Mouse (Mus musculus) heart, embryonic 10.5 days (tissue): Measurements from ENCODE around the gene Ube2l6. TPM values are rescaled to one million over a fixed set of nuclear protein-coding genes. Genes with fewer than 3 reads are reported as not detected.
A peak's percentile ranks its signal among the peaks of the same experiment; 100 is the strongest.
"Not testable (repeated sequence)": the region's sequence is repeated elsewhere in the genome, so short reads cannot be mapped to it uniquely, and the experiment has no call there.

Source experiments
- DNase-seq: peaks from one replicate; pipeline ENCODE4 v3.0.0-alpha.2; 2017; ENCODE audit warnings: low spot score
- H3K27ac ChIP-seq: fragments of 300-500 bp; sonication (generic); 2 replicates; pipeline ENCODE4 v1.5.1; 2016; ENCODE audit warnings: mild to moderate bottlenecking
- H3K27me3 ChIP-seq: fragments of 300-500 bp; sonication (generic); 2 replicates; pipeline ENCODE4 v1.6.1; 2016; ENCODE audit warnings: mild to moderate bottlenecking; ENCODE audit not compliant: poor library complexity, insufficient read depth, severe bottlenecking
- H3K36me3 ChIP-seq: fragments of 300-500 bp; sonication (generic); 2 replicates; pipeline ENCODE4 v1.6.1; 2016; ENCODE audit warnings: mild to moderate bottlenecking, moderate library complexity
- H3K4me1 ChIP-seq: fragments of 300-500 bp; sonication (generic); 2 replicates; pipeline ENCODE4 v1.6.1; 2016; ENCODE audit warnings: mild to moderate bottlenecking
- H3K4me3 ChIP-seq: fragments of 300-500 bp; sonication (generic); 2 replicates; pipeline ENCODE4 v1.5.1; 2016; ENCODE audit warnings: mild to moderate bottlenecking, moderate library complexity
- H3K9me3 ChIP-seq: fragments of 300-500 bp; sonication (generic); 2 replicates; pipeline ENCODE4 v1.6.1; 2016; ENCODE audit warnings: mild to moderate bottlenecking, moderate library complexity
- WGBS: fragments of 180-500 bp; shearing (Covaris S2); methylation state at CpG from one replicate; pipeline ENCODE4 v1.1.7; 2016; 5-methylcytosine and 5-hydroxymethylcytosine counted together
- polyA plus RNA-seq: library from polyadenylated mRNA; unstranded; fragments of >200 nt; fragmentation: Nextera tagmentation; extraction: Ambion mirVana; gene quantifications from 2 replicates; pipeline ENCODE4 v1.2.1, GENCODE M21; 2016

Ube2l6 gene
- polyA plus RNA-seq, 1 experiment from 2014 or later, result 51.3 TPM

GRCm38 (mm10) chr2:84799041-84799561, 473 bp downstream of the Ube2l6 start:
- H3K9me3 ChIP-seq, result peaks cover 14% of the 10 kb centered on the region
- no peak for DNase-seq
- H3K4me1 ChIP-seq, result peaks cover 16% of the 10 kb centered on the region
- H3K27me3 ChIP-seq, result no peaks in the 10 kb centered on the region; the same call in 1 of the 2 replicates
- H3K36me3 ChIP-seq, result peaks cover 8% of the 10 kb centered on the region; the same call in 1 of the 2 replicates
- WGBS, result 2% methylated on average over 16 of the region's 16 CpGs
- H3K27ac ChIP-seq, result peak overlapping the region; percentile 85
- peak overlapping the region; percentile 72 for H3K4me3 ChIP-seq

GRCm38 (mm10) chr2:84800304-84800703, 1.7 kb downstream of the Ube2l6 start:
- no peak for DNase-seq
- Histone ChIP-seq H3K9me3 (peaks cover 4% of the 10 kb centered on the region; the same call in 1 of the 2 replicates), H3K4me1 (peaks cover 16% of the 10 kb centered on the region), H3K27me3 (no peaks in the 10 kb centered on the region; the same call in 1 of the 2 replicates), H3K36me3 (peaks cover 12% of the 10 kb centered on the region; the same call in 1 of the 2 replicates), H3K27ac (0 out of 2 replicates have a peak overlapping the region, but pooled peaks have one; percentile 29), H3K4me3 (peak overlapping the region; percentile 12; the same call in 1 of the 2 replicates)
- WGBS, result 57% methylated on average over 4 of the region's 4 CpGs

- Histone ChIP-seq H3K36me3 (peaks cover 12% of the 10 kb centered on the region; the same call in 1 of the 2 replicates), H3K4me1 (peaks cover 18% of the 10 kb centered on the region)
- not testable (repeated sequence) for H3K9me3 ChIP-seq, H3K27me3 ChIP-seq, H3K4me3 ChIP-seq, DNase-seq, H3K27ac ChIP-seq
- 74% methylated on average over 5 of the region's 5 CpGs for WGBS
Measured at GRCm38 (mm10) chr2:84801223-84801622, 2.6 kb downstream of the Ube2l6 start.

GRCm38 (mm10) chr2:84803963-84804362, 5.3 kb downstream of the Ube2l6 start:
- 87% methylated on average over 7 of the region's 7 CpGs for WGBS
- peaks cover 15% of the 10 kb centered on the region; the same call in 1 of the 2 replicates for H3K4me1 ChIP-seq
- no peak overlapping the region for H3K27ac ChIP-seq
- DNase-seq, result no peak
- peaks cover 30% of the 10 kb centered on the region for H3K36me3 ChIP-seq
- no peaks in the 10 kb centered on the region; the same call in 1 of the 2 replicates for H3K27me3 ChIP-seq
- peaks cover 2% of the 10 kb centered on the region; the same call in 1 of the 2 replicates for H3K9me3 ChIP-seq
- H3K4me3 ChIP-seq, result no peak overlapping the region

- H3K4me1 ChIP-seq, result peaks cover 19% of the 10 kb centered on the region
- no peak for DNase-seq
- no peak overlapping the region for H3K27ac ChIP-seq
- H3K27me3 ChIP-seq, result no peaks in the 10 kb centered on the region; the same call in 1 of the 2 replicates
- WGBS, result 56% methylated on average over 5 of the region's 5 CpGs
- H3K4me3 ChIP-seq, result no peak overlapping the region
- H3K36me3 ChIP-seq, result peaks cover 33% of the 10 kb centered on the region
- H3K9me3 ChIP-seq, result peaks cover 2% of the 10 kb centered on the region; the same call in 1 of the 2 replicates
Measured at GRCm38 (mm10) chr2:84806546-84806945, 7.9 kb downstream of the Ube2l6 start.

GRCm38 (mm10) chr2:84809330-84809729, 10.7 kb downstream of the Ube2l6 start:
- Histone ChIP-seq H3K4me1 (peaks cover 31% of the 10 kb centered on the region), H3K27ac (no peak overlapping the region), H3K27me3 (no peaks in the 10 kb centered on the region), H3K36me3 (peaks cover 27% of the 10 kb centered on the region), H3K4me3 (no peak overlapping the region), H3K9me3 (peaks cover 2% of the 10 kb centered on the region; the same call in 1 of the 2 replicates)
- no peak for DNase-seq

GRCm38 (mm10) chr2:84810526-84810885, 11.9 kb downstream of the Ube2l6 start:
- H3K27me3 ChIP-seq, result no peaks in the 10 kb centered on the region
- 73% methylated on average over 6 of the region's 6 CpGs for WGBS
- peaks cover 21% of the 10 kb centered on the region for H3K36me3 ChIP-seq
- peak overlapping the region; percentile 82 for H3K27ac ChIP-seq
- H3K9me3 ChIP-seq, result peaks cover 2% of the 10 kb centered on the region; the same call in 1 of the 2 replicates
- DNase-seq, result no peak
- peaks cover 31% of the 10 kb centered on the region for H3K4me1 ChIP-seq
- peak overlapping the region; percentile 42; the same call in 1 of the 2 replicates for H3K4me3 ChIP-seq

- peak; percentile 95 for DNase-seq
- H3K4me3 ChIP-seq, result peak overlapping the region; percentile 42
- H3K36me3 ChIP-seq, result peaks cover 21% of the 10 kb centered on the region
- 26% methylated on average over 26 of the region's 26 CpGs for WGBS
- peaks cover 31% of the 10 kb centered on the region for H3K4me1 ChIP-seq
- peaks cover 2% of the 10 kb centered on the region; the same call in 1 of the 2 replicates for H3K9me3 ChIP-seq
- peak overlapping the region; percentile 82 for H3K27ac ChIP-seq
- H3K27me3 ChIP-seq, result 0 out of 2 replicates have a peak, but pooled peaks cover 4% of the 10 kb centered on the region
Measured at GRCm38 (mm10) chr2:84810886-84811577, 12.4 kb downstream of the Ube2l6 start.

GRCm38 (mm10) chr2:84811880-84812279, 13.3 kb downstream of the Ube2l6 start:
- Histone ChIP-seq H3K27me3 (0 out of 2 replicates have a peak, but pooled peaks cover 6% of the 10 kb centered on the region), H3K9me3 (peaks cover 2% of the 10 kb centered on the region; the same call in 1 of the 2 replicates), H3K27ac (peak overlapping the region; percentile 82), H3K36me3 (peaks cover 19% of the 10 kb centered on the region), H3K4me1 (peaks cover 23% of the 10 kb centered on the region), H3K4me3 (peak overlapping the region; percentile 42; the same call in 1 of the 2 replicates)
- peak; percentile 96 for DNase-seq
- WGBS, result 22% methylated on average over 7 of the region's 7 CpGs

GRCm38 (mm10) chr2:84812676-84813075, 14.0 kb downstream of the Ube2l6 start:
- Histone ChIP-seq H3K9me3 (peaks cover 2% of the 10 kb centered on the region; the same call in 1 of the 2 replicates), H3K27ac (peak overlapping the region; percentile 82; the same call in 1 of the 2 replicates), H3K36me3 (peaks cover 16% of the 10 kb centered on the region), H3K4me1 (peaks cover 23% of the 10 kb centered on the region), H3K4me3 (no peak overlapping the region), H3K27me3 (0 out of 2 replicates have a peak, but pooled peaks cover 6% of the 10 kb centered on the region)
- 73% methylated on average over 6 of the region's 6 CpGs for WGBS
- DNase-seq, result no peak

- Histone ChIP-seq H3K4me1 (peaks cover 19% of the 10 kb centered on the region), H3K36me3 (no peaks in the 10 kb centered on the region), H3K27me3 (peaks cover 10% of the 10 kb centered on the region; the same call in 1 of the 2 replicates), H3K4me3 (no peak overlapping the region), H3K9me3 (no peaks in the 10 kb centered on the region), H3K27ac (peak overlapping the region; percentile 53; the same call in 1 of the 2 replicates)
- no peak for DNase-seq
- WGBS, result 32% methylated on average over 3 of the region's 3 CpGs
Measured at GRCm38 (mm10) chr2:84819861-84820260, 21.2 kb downstream of the Ube2l6 start.

- Histone ChIP-seq H3K27ac (peak within 1 kb of the TSS; percentile 36; the same call in 1 of the 2 replicates), H3K4me3 (no peak within 1 kb of the TSS), H3K9me3 (no peaks in the 10 kb centered on the region), H3K36me3 (no peaks in the 10 kb centered on the region), H3K27me3 (peaks cover 4% of the 10 kb centered on the region; the same call in 1 of the 2 replicates), H3K4me1 (peaks cover 20% of the 10 kb centered on the region)
- WGBS, result 54% methylated on average over 13 of the region's 13 CpGs
- DNase-seq, result no peak
Measured at GRCm38 (mm10) chr2:84822552-84822951, 23.9 kb downstream of the Ube2l6 start, which contains the start of gene Smtnl1. Gene Smtnl1, minus strand, starts transcription at chr2:84822652.

- Histone ChIP-seq H3K36me3 (no peaks in the 10 kb centered on the region), H3K27me3 (peaks cover 4% of the 10 kb centered on the region; the same call in 1 of the 2 replicates), H3K4me3 (no peak overlapping the region), H3K4me1 (peaks cover 25% of the 10 kb centered on the region), H3K27ac (peak overlapping the region; percentile 36; the same call in 1 of the 2 replicates), H3K9me3 (no peaks in the 10 kb centered on the region)
- no peak for DNase-seq
- 18% methylated on average over 2 of the region's 2 CpGs for WGBS
Measured at GRCm38 (mm10) chr2:84823237-84823636, 24.6 kb downstream of the Ube2l6 start.
